Mouse (Mus musculus) hindbrain, embryonic 14.5 days (tissue): Measurements from ENCODE around the gene Doc2g. TPM values are rescaled to one million over a fixed set of nuclear protein-coding genes. Genes with fewer than 3 reads are reported as not detected.
A peak's percentile ranks its signal among the peaks of the same experiment; 100 is the strongest.

Source experiments
- ATAC-seq: fragments of 200-750 bp; cut with Nextera tagmentation; 2 replicates; pipeline ENCODE4 v1.8.0; 2017; ENCODE audit warnings: moderate number of reproducible peaks, mild to moderate bottlenecking, moderate TSS enrichment, moderate library complexity; ENCODE audit not compliant: low FRiP score
- DNase-seq: peaks from one replicate; pipeline ENCODE4 v3.0.0-alpha.2; 2015; ENCODE audit warnings: low spot score
- H3K27ac ChIP-seq: fragments of 300-500 bp; sonication (generic); 2 replicates; pipeline ENCODE4 v1.5.1; 2014; ENCODE audit warnings: mild to moderate bottlenecking, moderate library complexity
- H3K27me3 ChIP-seq: fragments of 300-500 bp; sonication (generic); 2 replicates; pipeline ENCODE4 v1.6.1; 2014; ENCODE audit warnings: mild to moderate bottlenecking, low read length, mixed read lengths; ENCODE audit not compliant: control insufficient read depth, insufficient read depth
- H3K36me3 ChIP-seq: fragments of 300-500 bp; sonication (generic); replicated peaks from 2 replicates; pipeline ENCODE4 v1.6.1; 2014; ENCODE audit not compliant: control insufficient read depth, insufficient read depth
- H3K4me1 ChIP-seq: fragments of 300-500 bp; sonication (generic); replicated peaks from 2 replicates; pipeline ENCODE4 v1.6.1; 2014; ENCODE audit warnings: antibody characterized with exemption, low read length, mixed read lengths; ENCODE audit not compliant: control insufficient read depth, insufficient read depth
- H3K4me2 ChIP-seq: fragments of 300-500 bp; sonication (generic); replicated peaks from 2 replicates; pipeline ENCODE4 v1.6.1; 2014; ENCODE audit warnings: mild to moderate bottlenecking, moderate library complexity
- H3K4me3 ChIP-seq: fragments of 300-500 bp; sonication (generic); replicated peaks from 2 replicates; pipeline ENCODE4 v1.5.1; 2014; ENCODE audit warnings: mild to moderate bottlenecking, low read length
- H3K9ac ChIP-seq: fragments of 300-500 bp; sonication (generic); 2 replicates; pipeline ENCODE4 v1.6.1; 2014
- H3K9me3 ChIP-seq: fragments of 300-500 bp; sonication (generic); 2 replicates; pipeline ENCODE4 v1.6.1; 2016; ENCODE audit warnings: low read length; ENCODE audit not compliant: control insufficient read depth
- WGBS: fragments of 180-500 bp; shearing (Covaris S2); extraction: QIAGEN DNeasy Blood & Tissue Kit; methylation state at CpG from one replicate; pipeline ENCODE4 v1.1.7; 2014; 5-methylcytosine and 5-hydroxymethylcytosine counted together
- polyA plus RNA-seq: library from polyadenylated mRNA; unstranded; fragments of >200 nt; fragmentation: Nextera tagmentation; extraction: Ambion mirVana; gene quantifications from 2 replicates; pipeline ENCODE4 v1.2.1, GENCODE M21; 2014

Gene Doc2g
- polyA plus RNA-seq, 1 experiment from 2014 or later: 5.0 TPM

DNA sequence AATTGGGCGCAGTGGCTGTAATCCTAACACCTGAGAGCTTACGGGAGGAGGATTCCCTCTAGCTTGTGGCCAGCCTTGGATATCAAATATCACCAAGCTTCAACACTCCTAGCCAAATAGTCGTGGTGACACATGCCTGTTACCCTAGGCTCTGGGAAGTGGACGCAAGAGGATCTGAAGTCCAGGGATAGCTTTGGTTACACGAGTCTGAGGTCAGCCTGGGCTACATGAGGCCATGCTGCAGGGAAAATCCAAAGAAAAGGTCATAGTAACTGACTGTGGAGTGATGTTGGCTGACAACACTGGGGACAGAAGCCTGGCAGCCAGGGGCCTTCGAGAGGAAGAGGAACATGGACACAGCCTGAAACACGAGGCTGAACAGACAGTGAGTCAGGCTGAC, 7.0 kb upstream of the Doc2g start:
- H3K36me3 ChIP-seq: no peaks in the 10 kb centered on the region
- peaks cover 4% of the 10 kb centered on the region for H3K4me1 ChIP-seq
- H3K4me2 ChIP-seq: no peak overlapping the region
- H3K27me3 ChIP-seq: no peaks in the 10 kb centered on the region
- ATAC-seq (no peak), DNase-seq (no peak)
- 74% methylated on average over 7 of the region's 7 CpGs for WGBS
- H3K27ac ChIP-seq: no peak overlapping the region
- H3K9me3 ChIP-seq: no peaks in the 10 kb centered on the region
- no peak overlapping the region for H3K4me3 ChIP-seq
- no peak overlapping the region for H3K9ac ChIP-seq

DNA sequence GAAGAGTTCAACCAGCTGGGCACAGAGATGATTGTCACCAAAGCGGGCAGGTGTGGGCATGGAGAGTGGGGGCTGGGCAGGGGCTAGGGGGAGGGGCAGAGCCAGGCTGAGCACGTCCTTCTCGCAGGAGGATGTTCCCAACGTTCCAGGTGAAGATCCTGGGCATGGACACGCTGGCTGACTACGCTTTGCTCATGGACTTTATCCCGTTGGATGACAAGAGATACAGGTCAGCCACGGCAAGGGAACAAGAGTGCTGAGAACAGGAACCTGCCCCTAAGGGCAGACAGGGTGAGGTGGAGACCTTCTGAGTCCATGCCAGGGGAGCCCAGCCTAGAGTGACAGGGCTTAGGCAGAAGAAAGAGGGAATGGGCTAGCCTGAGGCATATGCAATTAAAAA, 6.4 kb upstream of the Doc2g start:
- Histone ChIP-seq H3K4me2 (no peak overlapping the region), H3K27me3 (no peaks in the 10 kb centered on the region), H3K36me3 (no peaks in the 10 kb centered on the region), H3K9ac (no peak overlapping the region), H3K9me3 (no peaks in the 10 kb centered on the region), H3K4me1 (peaks cover 6% of the 10 kb centered on the region), H3K4me3 (no peak overlapping the region), H3K27ac (no peak overlapping the region)
- ATAC-seq (no peak), DNase-seq (no peak)
- WGBS: 80% methylated on average over 8 of the region's 8 CpGs

DNA sequence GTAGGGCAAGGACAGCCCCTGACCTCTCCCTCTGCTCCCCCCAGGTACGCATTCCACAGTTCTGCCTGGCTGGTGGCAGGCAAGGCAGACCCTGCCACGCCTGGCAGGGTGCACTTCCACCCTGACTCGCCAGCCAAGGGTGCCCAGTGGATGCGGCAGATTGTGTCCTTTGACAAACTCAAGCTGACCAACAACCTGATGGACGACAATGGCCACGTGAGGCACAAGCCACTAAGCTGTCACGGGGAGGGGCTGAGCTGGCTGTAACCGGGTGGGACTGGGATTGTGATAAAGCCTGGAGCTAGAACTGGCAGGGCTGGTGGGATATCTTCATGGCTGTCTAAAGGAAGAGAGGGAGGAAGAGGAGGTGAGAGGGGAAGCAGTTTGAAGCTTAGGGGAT, 5.9 kb upstream of the Doc2g start:
- H3K4me2 ChIP-seq: no peak overlapping the region
- no peaks in the 10 kb centered on the region for H3K27me3 ChIP-seq
- DNase-seq (no peak), ATAC-seq (no peak)
- H3K4me3 ChIP-seq: no peak overlapping the region
- WGBS: 71% methylated on average over 8 of the region's 8 CpGs
- no peak overlapping the region for H3K9ac ChIP-seq
- no peaks in the 10 kb centered on the region for H3K36me3 ChIP-seq
- no peak overlapping the region for H3K27ac ChIP-seq
- H3K9me3 ChIP-seq: no peaks in the 10 kb centered on the region
- peaks cover 6% of the 10 kb centered on the region for H3K4me1 ChIP-seq

DNA sequence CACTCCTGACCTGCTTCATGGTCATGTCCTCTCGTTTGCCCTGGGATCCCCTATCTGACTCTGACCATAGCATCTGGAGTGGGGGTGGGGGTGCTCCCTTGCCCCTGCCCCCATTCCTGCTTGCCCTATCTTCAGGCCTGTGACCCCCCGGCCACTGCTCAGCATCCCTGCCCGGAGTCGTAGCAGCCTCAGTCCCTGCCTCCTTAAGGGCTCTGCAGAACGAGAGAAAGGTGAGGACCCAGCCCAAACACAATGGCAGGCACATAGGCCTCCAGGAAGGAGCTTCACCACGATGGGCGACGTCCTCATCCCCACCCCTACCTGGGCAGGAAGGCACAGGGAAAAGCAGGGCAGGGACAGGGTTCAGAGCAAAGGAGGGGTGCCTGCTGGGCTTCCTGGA, 4.8 kb upstream of the Doc2g start:
- no peak for ATAC-seq
- Histone ChIP-seq H3K27ac (no peak overlapping the region), H3K27me3 (no peaks in the 10 kb centered on the region), H3K4me3 (no peak overlapping the region), H3K9ac (no peak overlapping the region), H3K4me1 (peaks cover 6% of the 10 kb centered on the region), H3K36me3 (no peaks in the 10 kb centered on the region), H3K4me2 (no peak overlapping the region), H3K9me3 (no peaks in the 10 kb centered on the region)
- 81% methylated on average over 8 of the region's 8 CpGs for WGBS
- no peak for DNase-seq

DNA sequence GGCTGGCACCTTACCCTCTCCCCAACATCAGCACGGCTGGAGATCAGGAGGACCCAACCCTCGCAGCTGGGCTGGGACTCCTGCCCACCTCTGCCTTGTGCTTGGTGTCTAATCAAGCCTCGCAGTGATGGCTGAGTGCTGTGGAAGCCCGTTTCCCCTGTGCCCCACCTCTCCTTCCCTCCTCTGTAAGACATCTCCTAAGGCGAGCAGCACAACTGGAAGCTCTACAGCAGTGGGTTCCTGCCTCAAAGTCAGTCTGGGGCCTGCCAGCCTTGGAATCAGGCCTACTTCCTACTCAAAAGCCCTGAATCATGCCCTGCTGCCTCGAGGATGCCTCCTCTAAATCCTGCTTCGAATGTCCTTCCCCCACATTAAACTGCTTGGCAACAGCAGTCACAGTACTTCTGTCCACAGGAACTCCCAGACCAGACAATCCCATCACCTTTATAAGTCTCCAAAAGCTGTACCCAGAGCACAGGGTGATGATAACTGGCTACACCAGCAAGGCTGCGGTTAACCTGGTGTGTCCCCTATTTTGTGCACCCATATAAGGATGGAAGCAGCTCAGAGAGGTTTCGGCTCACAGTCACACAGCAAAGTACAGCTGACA, 3.9 kb upstream of the Doc2g start:
- no peaks in the 10 kb centered on the region for H3K9me3 ChIP-seq
- no peaks in the 10 kb centered on the region for H3K27me3 ChIP-seq
- DNase-seq (no peak), ATAC-seq (no peak)
- no peak overlapping the region for H3K9ac ChIP-seq
- 86% methylated on average over 9 of the region's 9 CpGs for WGBS
- peaks cover 6% of the 10 kb centered on the region for H3K4me1 ChIP-seq
- no peak overlapping the region for H3K27ac ChIP-seq
- peak overlapping the region; percentile 72; the same call in 1 of the 2 replicates for H3K4me2 ChIP-seq
- no peak overlapping the region; the same call in 1 of the 2 replicates for H3K4me3 ChIP-seq
- H3K36me3 ChIP-seq: no peaks in the 10 kb centered on the region

DNA sequence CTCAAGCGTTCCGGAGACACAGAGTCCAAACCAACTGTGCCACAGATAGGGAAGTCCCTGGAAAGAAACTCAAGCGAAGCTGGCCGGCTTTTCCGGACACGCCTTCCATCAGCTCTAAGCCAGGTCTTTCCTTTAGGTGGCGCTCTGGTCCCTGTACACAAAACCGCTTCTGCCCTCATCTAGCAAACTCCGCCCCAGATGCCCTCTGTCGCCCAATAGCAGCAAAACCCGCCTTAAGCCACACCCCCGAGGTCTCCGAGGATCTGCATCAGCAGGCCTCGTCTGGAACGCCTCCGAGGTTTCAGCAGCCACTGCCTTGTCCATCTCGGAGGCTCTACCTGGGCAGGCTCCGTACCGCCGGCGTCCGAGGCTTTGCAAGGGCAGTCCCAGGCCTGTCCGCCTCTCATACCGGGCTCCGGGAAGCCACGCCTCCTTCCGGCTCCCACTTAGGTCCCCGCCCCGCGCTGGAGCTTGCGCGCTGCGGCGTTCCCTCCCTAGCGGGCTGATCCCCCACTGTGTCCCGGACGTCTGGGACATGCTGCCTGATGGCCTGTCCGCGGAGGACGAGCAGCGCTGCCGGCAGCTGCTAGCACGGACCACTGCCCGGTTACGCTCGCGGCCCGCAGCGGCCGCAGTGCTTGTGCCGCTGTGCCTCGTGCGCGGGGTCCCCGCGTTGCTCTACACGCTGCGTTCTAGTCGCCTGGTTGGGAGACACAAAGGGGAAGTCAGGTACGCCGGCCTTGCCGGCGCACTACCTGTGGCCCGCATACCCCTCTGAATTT, 2.8 kb upstream of the Doc2g start, which contains the start of the genes Nudt8 and Gm49405:
TSS of gene Nudt8 (plus strand) at position 462 of the 782 bp plus-strand sequence.
TSS of gene Gm49405 (plus strand) at position 508 of the 782 bp plus-strand sequence.
- peak within 1 kb of the TSS; percentile 94 for H3K27ac ChIP-seq
- H3K9ac ChIP-seq: peak within 1 kb of the TSS; percentile 83
- under 1% methylated on average over 64 of the region's 64 CpGs for WGBS
- peak within 1 kb of the TSS; percentile 72 for H3K4me2 ChIP-seq
- H3K36me3 ChIP-seq: 0 out of 2 replicates have a peak, but pooled peaks cover under 1% of the 10 kb centered on the region
- DNase-seq (peak; percentile 93), ATAC-seq (peak; percentile 90)
- peak within 1 kb of the TSS; percentile 63 for H3K4me3 ChIP-seq
- H3K9me3 ChIP-seq: no peaks in the 10 kb centered on the region
- peaks cover 6% of the 10 kb centered on the region for H3K4me1 ChIP-seq
- no peaks in the 10 kb centered on the region for H3K27me3 ChIP-seq

DNA sequence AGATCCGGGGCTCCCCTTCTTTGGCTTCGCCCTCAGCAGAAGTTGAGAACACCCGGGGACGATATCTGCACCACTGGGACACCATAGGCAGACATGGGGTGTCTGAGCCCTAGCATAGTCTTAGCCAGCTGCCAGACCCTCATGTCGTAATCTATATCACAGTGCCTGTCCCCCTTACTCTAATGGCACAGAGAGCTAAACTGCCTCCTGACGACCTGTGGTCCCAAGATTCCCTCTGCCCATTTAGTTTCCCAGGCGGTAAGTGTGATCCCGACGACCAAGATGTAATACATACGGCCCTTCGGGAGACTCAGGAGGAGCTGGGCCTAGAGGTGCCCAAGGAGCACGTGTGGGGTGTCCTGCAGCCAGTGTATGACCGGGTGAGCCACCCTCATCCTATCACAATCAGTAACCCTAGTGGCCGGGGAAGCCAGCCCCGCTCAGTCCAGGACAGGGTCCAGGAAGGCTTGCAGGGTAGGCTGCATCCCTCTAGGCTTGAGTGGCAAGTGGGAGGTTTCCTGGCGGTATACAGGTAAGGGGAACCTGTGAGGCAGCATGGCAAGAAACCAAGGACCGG, 2.1 kb upstream of the Doc2g start:
- Histone ChIP-seq H3K27me3 (no peaks in the 10 kb centered on the region), H3K9me3 (no peaks in the 10 kb centered on the region), H3K4me1 (peaks cover 6% of the 10 kb centered on the region), H3K27ac (peak overlapping the region; percentile 94), H3K4me3 (peak overlapping the region; percentile 63), H3K36me3 (0 out of 2 replicates have a peak, but pooled peaks cover 8% of the 10 kb centered on the region), H3K4me2 (peak overlapping the region; percentile 72), H3K9ac (peak overlapping the region; percentile 83)
- DNase-seq: peak; percentile 33
- ATAC-seq: peak; percentile 5; the same call in 1 of the 2 replicates
- WGBS: 20% methylated on average over 17 of the region's 17 CpGs

DNA sequence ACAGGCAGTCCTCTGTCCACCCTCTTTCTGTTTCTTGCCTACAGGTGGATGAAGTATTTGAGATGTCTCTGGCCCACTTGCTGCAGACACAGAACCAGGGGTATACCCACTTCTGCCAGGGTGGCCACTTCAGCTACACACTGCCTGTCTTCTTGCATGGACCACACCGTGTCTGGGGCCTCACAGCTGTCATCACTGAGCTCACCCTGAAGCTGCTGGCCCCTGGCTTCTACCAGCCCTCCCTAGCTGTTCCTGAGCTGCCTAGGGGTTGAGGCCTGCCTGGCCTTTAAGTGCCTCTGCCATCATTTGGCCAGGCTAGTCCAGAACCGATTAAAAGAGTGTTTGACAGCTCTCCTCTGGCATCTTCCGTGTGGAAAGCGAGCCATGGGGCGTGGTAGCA, 1.4 kb upstream of the Doc2g start:
- Histone ChIP-seq H3K4me3 (no peak overlapping the region), H3K9ac (peak overlapping the region; percentile 83), H3K4me1 (peaks cover 6% of the 10 kb centered on the region), H3K36me3 (peaks cover 15% of the 10 kb centered on the region), H3K27ac (no peak overlapping the region), H3K4me2 (peak overlapping the region; percentile 72), H3K9me3 (no peaks in the 10 kb centered on the region), H3K27me3 (no peaks in the 10 kb centered on the region)
- DNase-seq: no peak
- 92% methylated on average over 5 of the region's 5 CpGs for WGBS
- ATAC-seq: no peak

DNA sequence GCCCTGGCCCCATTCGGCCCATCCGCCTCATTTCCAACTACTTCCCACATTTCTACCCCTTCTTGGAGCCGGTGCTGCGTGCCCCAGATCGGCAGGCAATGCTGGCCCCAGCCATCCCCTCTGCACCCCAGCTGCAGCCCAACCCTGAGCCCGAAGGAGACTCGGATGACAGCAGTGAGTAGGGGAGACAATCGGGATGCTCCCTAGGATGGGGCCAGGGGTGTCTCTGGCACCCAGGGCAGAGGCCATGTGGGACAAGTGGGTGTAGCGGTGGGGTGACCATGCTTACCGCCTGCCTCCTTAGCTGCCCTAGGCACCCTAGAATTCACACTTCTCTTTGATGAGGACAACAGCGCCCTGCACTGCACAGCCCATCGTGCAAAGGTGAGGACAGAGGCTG, 528 bp downstream of the Doc2g start:
- DNase-seq: no peak
- whole genome bisulfite sequencing: 78% methylated on average over 12 of the region's 12 CpGs

More for the DNA sequence above, 528 bp downstream of the Doc2g start:
- Histone ChIP-seq H3K4me3 (no peak overlapping the region), H3K9ac (no peak overlapping the region), H3K27ac (no peak overlapping the region), H3K9me3 (no peaks in the 10 kb centered on the region), H3K4me2 (no peak overlapping the region), H3K36me3 (peaks cover 34% of the 10 kb centered on the region), H3K4me1 (peaks cover 6% of the 10 kb centered on the region), H3K27me3 (no peaks in the 10 kb centered on the region)
- ATAC-seq: no peak
